8 mouse cellular contexts compared by ENCODE assay signal in the genomic region with DNA sequence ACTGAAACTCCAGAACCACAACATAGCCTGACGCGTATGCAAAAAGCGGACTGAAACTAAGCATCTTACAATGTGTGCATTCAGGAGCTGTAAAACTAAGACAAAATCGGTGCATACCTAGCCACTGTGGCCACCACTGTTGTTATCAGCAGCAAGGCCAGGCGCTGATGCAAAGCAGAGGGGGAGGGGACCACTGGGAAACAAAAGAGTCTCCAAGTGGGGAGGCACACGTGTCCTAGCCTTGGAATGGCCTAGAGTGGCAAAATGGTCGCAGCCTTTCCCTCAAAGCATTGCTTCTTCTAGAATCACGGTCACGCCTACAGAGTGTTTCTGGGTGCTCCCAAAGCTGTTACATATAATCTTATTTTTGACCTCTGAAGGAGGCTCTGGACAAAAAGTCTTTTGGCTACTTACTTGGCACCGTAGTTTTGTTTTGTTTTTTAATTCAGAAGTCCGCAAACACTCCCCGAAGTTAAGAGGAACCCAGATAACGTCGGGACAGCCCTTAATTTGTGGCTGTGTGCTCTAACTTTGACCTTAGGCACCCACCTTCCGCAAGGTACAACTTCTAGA. TPM values are rescaled to one million over a fixed set of nuclear protein-coding genes. Genes with fewer than 3 reads are reported as not detected.
DNase-seq lines count a peak whose midpoint lies in the region; ATAC-seq and TF ChIP-seq lines count a peak whose summit lies in the region.

No protein-coding gene starts in this region.

- H3K79me2 ChIP-seq in CH12.LX (replicated peaks; ENCODE audit: control insufficient read depth, extremely low read depth, insufficient read depth, poor library complexity, severe bottlenecking): peaks cover 30% of the 10 kb centered on the region

- ATAC-seq in embryonic facial prominence, embryonic 12.5 days (ENCODE audit: insufficient number of reproducible peaks, insufficient read depth, low FRiP score, low TSS enrichment): 0 out of 2 replicates have a peak, but pooled peaks have one; percentile 68
- no peak for ATAC-seq in heart, embryonic 15.5 days (replicated peaks; ENCODE audit: insufficient number of reproducible peaks, insufficient read depth, low FRiP score, low read depth)
- peak; percentile 50 for ATAC-seq in lung, embryonic 14.5 days (ENCODE audit: insufficient read depth)
- peak; percentile 40; the same call in 1 of the 2 replicates for ATAC-seq in neural tube, embryonic 15.5 days (ENCODE audit: low FRiP score)

- in situ Hi-C loops in CH12.LX (cut with MboI; ENCODE audit: low pct_ligation_motif_present, low pct_unique_long_range_greater_than_20kb, low sequenced_read_pairs): no loop called here

- peaks cover 4 to 51% of the 10 kb centered on the region in 2 experiments for H3K4me1 ChIP-seq in CH12.LX (ENCODE audit: control insufficient read depth in 1 of 2, insufficient read depth in 2 of 2)
- H3K4me1 ChIP-seq in embryonic facial prominence, embryonic 12.5 days: peaks cover 23% of the 10 kb centered on the region; the same call in 1 of the 2 replicates
- peaks cover 33% of the 10 kb centered on the region for H3K4me1 ChIP-seq in heart, embryonic 15.5 days (replicated peaks)
- peaks cover 8% of the 10 kb centered on the region; the same call in 1 of the 2 replicates for H3K4me1 ChIP-seq in lung, embryonic 14.5 days (ENCODE audit: insufficient read depth)
- H3K4me1 ChIP-seq in neural tube, embryonic 15.5 days: peaks cover 32% of the 10 kb centered on the region

- no peak for TF ChIP-seq EP300 in CH12.LX (IDR thresholded peaks at IDR 0.05; ENCODE audit: low read length)

- H3K36me3 ChIP-seq in CH12.LX (replicated peaks in 1 of 2; ENCODE audit: control insufficient read depth in 1 of 2, insufficient read depth in 1 of 2, low read length in 1 of 2): peaks cover 10 to 36% of the 10 kb centered on the region in 2 experiments
- peaks cover 16% of the 10 kb centered on the region; the same call in 1 of the 2 replicates for H3K36me3 ChIP-seq in embryonic facial prominence, embryonic 12.5 days
- H3K36me3 ChIP-seq in heart, embryonic 15.5 days: peaks cover 9% of the 10 kb centered on the region; the same call in 1 of the 2 replicates
- peaks cover 19% of the 10 kb centered on the region for H3K36me3 ChIP-seq in lung, embryonic 14.5 days (ENCODE audit: insufficient read depth)
- H3K36me3 ChIP-seq in neural tube, embryonic 15.5 days: peaks cover 3% of the 10 kb centered on the region; the same call in 1 of the 2 replicates

- no peak for TF ChIP-seq RAD21 in CH12.LX (IDR thresholded peaks at IDR 0.05; ENCODE audit: low read depth, low read length)

- H3K4me3 ChIP-seq in CH12.LX (replicated peaks in 1 of 3; ENCODE audit: low read depth in 2 of 3, low read length in 2 of 3, poor library complexity in 1 of 3): peak overlapping the region; percentile 75 to 100 (median 86)
- peak overlapping the region; percentile 89 for H3K4me3 ChIP-seq in embryonic facial prominence, embryonic 12.5 days
- peak overlapping the region; percentile 88 for H3K4me3 ChIP-seq in heart, embryonic 15.5 days
- peak overlapping the region; percentile 88 for H3K4me3 ChIP-seq in lung, embryonic 14.5 days (ENCODE audit: low read depth, low read length)
- H3K4me3 ChIP-seq in neural tube, embryonic 15.5 days (replicated peaks): peak overlapping the region; percentile 81

- 0 out of 2 replicates have a peak overlapping the region, but pooled peaks have one; percentile 47 for H3K27ac ChIP-seq in CH12.LX (ENCODE audit: insufficient read depth, low read depth)
- H3K27ac ChIP-seq in embryonic facial prominence, embryonic 12.5 days: peak overlapping the region; percentile 54; the same call in 1 of the 2 replicates
- peak overlapping the region; percentile 82 for H3K27ac ChIP-seq in heart, embryonic 15.5 days
- H3K27ac ChIP-seq in lung, embryonic 14.5 days (ENCODE audit: low read depth): peak overlapping the region; percentile 86
- H3K27ac ChIP-seq in neural tube, embryonic 15.5 days (replicated peaks): peak overlapping the region; percentile 78; the same call in 1 of the 2 replicates

- dilution Hi-C loops in CH12.LX (cut with MboI; ENCODE audit: extremely low pct_ligation_motif_present, extremely low pct_unique_long_range_greater_than_20kb, low sequenced_read_pairs): no loop called here

- H3K27me3 ChIP-seq in CH12.LX (replicated peaks): no peaks in the 10 kb centered on the region
- no peaks in the 10 kb centered on the region for H3K27me3 ChIP-seq in embryonic facial prominence, embryonic 12.5 days
- H3K27me3 ChIP-seq in heart, embryonic 15.5 days: no peaks in the 10 kb centered on the region
- no peaks in the 10 kb centered on the region for H3K27me3 ChIP-seq in lung, embryonic 14.5 days (ENCODE audit: insufficient read depth, low read length)
- no peaks in the 10 kb centered on the region for H3K27me3 ChIP-seq in neural tube, embryonic 15.5 days (replicated peaks)

- H3K9ac ChIP-seq in CH12.LX (ENCODE audit: insufficient read depth, low read depth): peak overlapping the region; percentile 94
- peak overlapping the region; percentile 90 for H3K9ac ChIP-seq in embryonic facial prominence, embryonic 12.5 days
- peak overlapping the region; percentile 83 for H3K9ac ChIP-seq in heart, embryonic 15.5 days
- peak overlapping the region; percentile 97 for H3K9ac ChIP-seq in lung, embryonic 14.5 days
- H3K9ac ChIP-seq in neural tube, embryonic 15.5 days (replicated peaks): peak overlapping the region; percentile 82

- no peaks in the 10 kb centered on the region for H3K9me3 ChIP-seq in CH12.LX (replicated peaks; ENCODE audit: low read length)
- no peaks in the 10 kb centered on the region for H3K9me3 ChIP-seq in embryonic facial prominence, embryonic 12.5 days
- no peaks in the 10 kb centered on the region for H3K9me3 ChIP-seq in heart, embryonic 15.5 days (replicated peaks)
- H3K9me3 ChIP-seq in lung, embryonic 14.5 days (ENCODE audit: low read depth, low read length): no peaks in the 10 kb centered on the region
- H3K9me3 ChIP-seq in neural tube, embryonic 15.5 days (replicated peaks): no peaks in the 10 kb centered on the region

- no peak for TF ChIP-seq POLR2A in CH12.LX (IDR thresholded peaks at IDR 0.05; ENCODE audit: low read depth, low read length)

- peak overlapping the region; percentile 57 for H3K4me2 ChIP-seq in CH12.LX (ENCODE audit: insufficient read depth, low read depth, poor library complexity, severe bottlenecking)
- H3K4me2 ChIP-seq in embryonic facial prominence, embryonic 12.5 days (replicated peaks): peak overlapping the region; percentile 87
- peak overlapping the region; percentile 77 for H3K4me2 ChIP-seq in heart, embryonic 15.5 days
- H3K4me2 ChIP-seq in lung, embryonic 14.5 days: peak overlapping the region; percentile 83
- peak overlapping the region; percentile 85 for H3K4me2 ChIP-seq in neural tube, embryonic 15.5 days

- under 1% methylated on average over 15 of the region's 15 CpGs for WGBS in embryonic facial prominence, embryonic 12.5 days
- 2% methylated on average over 15 of the region's 15 CpGs for WGBS in heart, embryonic 15.5 days
- under 1% methylated on average over 15 of the region's 15 CpGs for WGBS in lung, embryonic 14.5 days
- 2% methylated on average over 15 of the region's 15 CpGs for WGBS in neural tube, embryonic 15.5 days

- TF ChIP-seq CTCF in CH12.LX (conservative IDR thresholded peaks at IDR 0.05 in 1 of 2, IDR thresholded peaks at IDR 0.05 in 1 of 2; ENCODE audit: low read depth in 2 of 2, low read length in 2 of 2): no peak
- no peak for TF ChIP-seq CTCF in lung, embryonic 14.5 days (IDR thresholded peaks at IDR 0.05; ENCODE audit: low read depth)

- peak; percentile 67 for DNase-seq in CH12.LX (ENCODE audit: extremely low read depth)
- peak; percentile 73 for DNase-seq in adrenal gland, adult 8-10 months
- peak; percentile 46 to 51 for DNase-seq in kidney, postnatal 36 days
- DNase-seq in lung, embryonic 14.5 days: peak; percentile 83
- DNase-seq in spleen, postnatal 36 days (ENCODE audit: low spot score in 2 of 2): no peak

TF ChIP-seq in CH12.LX, 34 proteins besides CTCF, POLR2A, EP300 and RAD21:
- TF ChIP-seq TBP (conservative IDR thresholded peaks at IDR 0.05; ENCODE audit: low read depth, low read length) (no peak), ZMIZ1 (IDR thresholded peaks at IDR 0.05; ENCODE audit: low read depth, low read length) (no peak), ZC3H11A (IDR thresholded peaks at IDR 0.05; ENCODE audit: low read depth, low read length) (no peak), MAZ (IDR thresholded peaks at IDR 0.05; ENCODE audit: low read depth, low read length) (no peak), MXI1 (IDR thresholded peaks at IDR 0.05; ENCODE audit: low read depth, low read length) (peak; percentile 83; the same call in 1 of the 2 replicates), SIN3A (IDR thresholded peaks at IDR 0.05; ENCODE audit: low read length) (peak; percentile 85), ZKSCAN1 (IDR thresholded peaks at IDR 0.05; ENCODE audit: borderline replicate concordance, low read depth, low read length) (no peak), NELFE (IDR thresholded peaks at IDR 0.05; ENCODE audit: low read depth, low read length) (no peak), MYC (IDR thresholded peaks at IDR 0.05; ENCODE audit: low read depth, low read length) (peak; percentile 83), CHD2 (IDR thresholded peaks at IDR 0.05; ENCODE audit: low read length) (peak; percentile 54; the same call in 1 of the 2 replicates), ETS1 (conservative IDR thresholded peaks at IDR 0.05; ENCODE audit: low read depth, low read length) (no peak), PAX5 (IDR thresholded peaks at IDR 0.05; ENCODE audit: low read length) (no peak), MEF2A (IDR thresholded peaks at IDR 0.05; ENCODE audit: borderline replicate concordance, low read depth, low read length) (no peak), KAT2A (IDR thresholded peaks at IDR 0.05; ENCODE audit: insufficient replicate concordance, low read length) (no peak), MAX (IDR thresholded peaks at IDR 0.05; ENCODE audit: low read length) (peak; percentile 72), BHLHE40 (IDR thresholded peaks at IDR 0.05; ENCODE audit: low read depth, low read length) (peak; percentile 58)
TF ChIP-seq in CH12.LX: peak in this region for 6.

RNA-seq across cellular contexts. Expression of gene Prdx6, which starts 0.9 kb away (rescaled TPM):
- total RNA-seq in CH12.LX (2012; rRNA removed): 102 and 132 TPM in 2 replicates
- 232 and 244 TPM in 2 replicates for total RNA-seq in CH12.LX (2014; rRNA removed)
- 264 and 277 TPM in 2 replicates for polyA plus RNA-seq in CH12.LX (2012; ENCODE audit: insufficient read length, low read depth)
- 100 to 1,000 TPM; 240 to 766 (median 475) TPM for total RNA-seq in adrenal gland, adult 8-10 months (2022)
- polyA plus RNA-seq in embryonic facial prominence, embryonic 12.5 days (2016; fragmentation: Nextera tagmentation; extraction: Ambion mirVana): 427 and 464 TPM in 2 replicates
- polyA plus RNA-seq in heart, embryonic 15.5 days (2015; fragmentation: Nextera tagmentation; extraction: Ambion mirVana): 302 and 315 TPM in 2 replicates
- polyA plus RNA-seq in lung, embryonic 14.5 days (2014; fragmentation: Nextera tagmentation; extraction: Ambion mirVana): 610 and 627 TPM in 2 replicates
- 168 and 232 TPM in 2 replicates for polyA plus RNA-seq in neural tube, embryonic 15.5 days (2015; fragmentation: Nextera tagmentation; extraction: Ambion mirVana)

Comparison
In these comparisons a context has a peak if more than half of its experiments do, and no peak if none do; other contexts are left out.
1. DNase-seq: peak in CH12.LX (single experiment), adrenal gland, adult 8-10 months (single experiment), kidney, postnatal 36 days (2 of 2) and lung, embryonic 14.5 days (single experiment); none in spleen, postnatal 36 days (0 of 2).
2. Peak in every context shown above with its lines, with median percentiles within 50 percentile points of each other: H3K27ac ChIP-seq, H3K4me2 ChIP-seq, H3K4me3 ChIP-seq and H3K9ac ChIP-seq.